In genomic region chr11:119883646-119884045, GRCm38 (mm10) we compare ENCODE assay signal across 16 mouse cellular contexts. TPM values are rescaled to one million over a fixed set of nuclear protein-coding genes. Genes with fewer than 3 reads are reported as not detected.
DNase-seq lines count a peak whose midpoint lies in the region; ATAC-seq and TF ChIP-seq lines count a peak whose summit lies in the region.
"Had no signal": no experiment of that assay in that cellular context is flagged by ENCODE, and none has a peak within 500 bp of the region (broad histone marks: within the 10 kb centered on the region; RNA-seq: fewer than 3 reads in every experiment).

No protein-coding gene starts in this region.

- H3K36me3 ChIP-seq in heart, embryonic 13.5 days, result peaks cover 68% of the 10 kb centered on the region
- peaks cover 32% of the 10 kb centered on the region for H3K36me3 ChIP-seq in intestine, embryonic 14.5 days (ENCODE audit: control insufficient read depth, insufficient read depth, low read length)
- H3K36me3 ChIP-seq in intestine, embryonic 15.5 days, result peaks cover 11% of the 10 kb centered on the region
- H3K36me3 ChIP-seq in kidney, postnatal 0 days (ENCODE audit: insufficient read depth, low read length), result peaks cover 19% of the 10 kb centered on the region

- no peaks in the 10 kb centered on the region for H3K27me3 ChIP-seq in heart, embryonic 13.5 days (replicated peaks)
- no peaks in the 10 kb centered on the region for H3K27me3 ChIP-seq in intestine, embryonic 14.5 days (replicated peaks; ENCODE audit: control insufficient read depth, insufficient read depth, low read length)
- H3K27me3 ChIP-seq in intestine, embryonic 15.5 days (replicated peaks), result no peaks in the 10 kb centered on the region
- H3K27me3 ChIP-seq in kidney, postnatal 0 days (ENCODE audit: insufficient read depth, low read length), result no peaks in the 10 kb centered on the region
- H3K27me3 ChIP-seq: forebrain, embryonic 13.5 days; hindbrain, embryonic 15.5 days had no signal

- H3K4me3 ChIP-seq in heart, embryonic 13.5 days, result no peak overlapping the region
- H3K4me3 ChIP-seq in intestine, embryonic 14.5 days (ENCODE audit: low read depth, low read length), result no peak overlapping the region
- no peak overlapping the region for H3K4me3 ChIP-seq in intestine, embryonic 15.5 days (replicated peaks)
- no peak overlapping the region for H3K4me3 ChIP-seq in kidney, postnatal 0 days (replicated peaks; ENCODE audit: low read depth, low read length)
- H3K4me3 ChIP-seq: embryonic facial prominence, embryonic 10.5 days; forebrain, embryonic 13.5 days; hindbrain, embryonic 15.5 days had no signal

- peak overlapping the region; percentile 47; the same call in 1 of the 2 replicates for H3K9ac ChIP-seq in heart, embryonic 13.5 days
- H3K9ac ChIP-seq in intestine, embryonic 14.5 days (ENCODE audit: low read length), result no peak overlapping the region
- no peak overlapping the region for H3K9ac ChIP-seq in intestine, embryonic 15.5 days
- no peak overlapping the region for H3K9ac ChIP-seq in kidney, postnatal 0 days (ENCODE audit: low read depth, low read length)
- H3K9ac ChIP-seq: forebrain, embryonic 13.5 days; forebrain, postnatal 0 days; hindbrain, embryonic 15.5 days had no signal

- H3K27ac ChIP-seq in heart, embryonic 13.5 days (replicated peaks), result no peak overlapping the region
- 0 out of 2 replicates have a peak overlapping the region, but pooled peaks have one; percentile 54 for H3K27ac ChIP-seq in intestine, embryonic 14.5 days (ENCODE audit: low read depth)
- no peak overlapping the region for H3K27ac ChIP-seq in intestine, embryonic 15.5 days
- H3K27ac ChIP-seq in kidney, postnatal 0 days, result no peak overlapping the region
- H3K27ac ChIP-seq: embryonic facial prominence, embryonic 10.5 days; forebrain, embryonic 13.5 days; hindbrain, embryonic 15.5 days had no signal

- no peaks in the 10 kb centered on the region for H3K9me3 ChIP-seq in heart, embryonic 13.5 days
- H3K9me3 ChIP-seq in intestine, embryonic 14.5 days (ENCODE audit: control insufficient read depth, low read length), result no peaks in the 10 kb centered on the region
- no peaks in the 10 kb centered on the region for H3K9me3 ChIP-seq in intestine, embryonic 15.5 days
- H3K9me3 ChIP-seq in kidney, postnatal 0 days (replicated peaks; ENCODE audit: low read length), result no peaks in the 10 kb centered on the region
- H3K9me3 ChIP-seq: embryonic facial prominence, embryonic 10.5 days; forebrain, embryonic 13.5 days; hindbrain, embryonic 15.5 days had no signal

- DNase-seq in heart, postnatal 4 days, result no peak
- DNase-seq in intestine, embryonic 14.5 days (ENCODE audit: low spot score), result no peak
- peak; percentile 16 for DNase-seq in kidney, postnatal 0 days (ENCODE audit: low spot score)
- DNase-seq in kidney, adult 11 months, result no peak
- DNase-seq: adrenal gland, adult 8-10 months; adrenal gland, postnatal 36 days; cerebellum, adult 2 months; cerebellum, postnatal 10 days; forebrain, postnatal 0 days; gastrocnemius, postnatal 14 days; kidney, adult 8-10 months had no signal

- 23% methylated on average over 2 of the region's 2 CpGs for WGBS in heart, embryonic 13.5 days
- WGBS in intestine, embryonic 14.5 days, result 48% methylated on average over 2 of the region's 2 CpGs
- WGBS in intestine, embryonic 15.5 days, result 48% methylated on average over 2 of the region's 2 CpGs
- 44% methylated on average over 2 of the region's 2 CpGs for WGBS in kidney, postnatal 0 days

- ATAC-seq in heart, embryonic 13.5 days (ENCODE audit: extremely low read depth, insufficient number of reproducible peaks, low FRiP score, low TSS enrichment), result peak; percentile 37; the same call in 1 of the 2 replicates
- ATAC-seq in intestine, embryonic 14.5 days (replicated peaks; ENCODE audit: low FRiP score, low TSS enrichment, low read depth), result no peak
- no peak for ATAC-seq in intestine, embryonic 15.5 days
- no peak for ATAC-seq in kidney, postnatal 0 days (replicated peaks; ENCODE audit: low FRiP score, low read depth)
- ATAC-seq: forebrain, embryonic 13.5 days; forebrain, postnatal 0 days had no signal

- no peak for TF ChIP-seq CTCF in kidney, postnatal 0 days (IDR thresholded peaks at IDR 0.05; ENCODE audit: low read depth)

- peaks cover 29% of the 10 kb centered on the region for H3K4me1 ChIP-seq in heart, embryonic 13.5 days
- no peaks in the 10 kb centered on the region for H3K4me1 ChIP-seq in intestine, embryonic 14.5 days (replicated peaks; ENCODE audit: control insufficient read depth, insufficient read depth, low read length)
- H3K4me1 ChIP-seq in intestine, embryonic 15.5 days (replicated peaks), result no peaks in the 10 kb centered on the region
- H3K4me1 ChIP-seq in kidney, postnatal 0 days (replicated peaks; ENCODE audit: insufficient read depth, low read length), result no peaks in the 10 kb centered on the region
- H3K4me1 ChIP-seq: forebrain, embryonic 13.5 days; hindbrain, embryonic 15.5 days had no signal

- H3K4me2 ChIP-seq in heart, embryonic 13.5 days, result no peak overlapping the region
- no peak overlapping the region for H3K4me2 ChIP-seq in intestine, embryonic 14.5 days (ENCODE audit: low read length)
- H3K4me2 ChIP-seq in intestine, embryonic 15.5 days (replicated peaks), result no peak overlapping the region
- no peak overlapping the region for H3K4me2 ChIP-seq in kidney, postnatal 0 days (ENCODE audit: low read length)
- H3K4me2 ChIP-seq: forebrain, embryonic 13.5 days; hindbrain, embryonic 15.5 days had no signal

RNA-seq across cellular contexts. Expression of gene Chmp6, which starts 29.6 kb away (rescaled TPM):
- polyA plus RNA-seq in heart, embryonic 13.5 days (2015; fragmentation: Nextera tagmentation; extraction: Ambion mirVana), result 68.4 and 71.2 TPM in 2 replicates
- 10 to 100 TPM; 42.4 to 43.3 TPM for total RNA-seq in heart, postnatal 4 days (2021)
- 80.8 and 87.3 TPM in 2 replicates for polyA plus RNA-seq in intestine, embryonic 14.5 days (2014; fragmentation: Nextera tagmentation; extraction: Ambion mirVana)
- 88.0 and 91.1 TPM in 2 replicates for polyA plus RNA-seq in intestine, embryonic 15.5 days (2015; fragmentation: Nextera tagmentation; extraction: Ambion mirVana)
- polyA plus RNA-seq in kidney, postnatal 0 days (2015; fragmentation: Nextera tagmentation; extraction: Ambion mirVana), result 120 and 125 TPM in 2 replicates

RNA-seq across cellular contexts. Expression of gene Baiap2, which starts 58.9 kb away (rescaled TPM):
- 12.3 and 12.4 TPM in 2 replicates for polyA plus RNA-seq in heart, embryonic 13.5 days (2015; fragmentation: Nextera tagmentation; extraction: Ambion mirVana)
- 1 to 10 TPM; 8.0 to 8.3 TPM for total RNA-seq in heart, postnatal 4 days (2021)
- 15.2 and 17.5 TPM in 2 replicates for polyA plus RNA-seq in intestine, embryonic 14.5 days (2014; fragmentation: Nextera tagmentation; extraction: Ambion mirVana)
- 12.0 and 13.1 TPM in 2 replicates for polyA plus RNA-seq in intestine, embryonic 15.5 days (2015; fragmentation: Nextera tagmentation; extraction: Ambion mirVana)
- polyA plus RNA-seq in kidney, postnatal 0 days (2015; fragmentation: Nextera tagmentation; extraction: Ambion mirVana), result 21.4 and 23.8 TPM in 2 replicates
